Mouse (Mus musculus): Measurements from ENCODE around the gene Grk5.

- TF ChIP-seq POLR2A (IDR thresholded peaks at IDR 0.05; ENCODE audit: extremely low read depth, insufficient read depth, low read length) (no peak), CTCF (IDR thresholded peaks at IDR 0.05; ENCODE audit: extremely low read depth, insufficient read depth, low read length) (no peak)
Measured at GRCm38 (mm10) chr19:60967909-60968308, 78.4 kb downstream of the Grk5 start.

Measured in cortical plate, adult 2 months (tissue).